ENCODE assay signal across 11 mouse cellular contexts in the genomic region with DNA sequence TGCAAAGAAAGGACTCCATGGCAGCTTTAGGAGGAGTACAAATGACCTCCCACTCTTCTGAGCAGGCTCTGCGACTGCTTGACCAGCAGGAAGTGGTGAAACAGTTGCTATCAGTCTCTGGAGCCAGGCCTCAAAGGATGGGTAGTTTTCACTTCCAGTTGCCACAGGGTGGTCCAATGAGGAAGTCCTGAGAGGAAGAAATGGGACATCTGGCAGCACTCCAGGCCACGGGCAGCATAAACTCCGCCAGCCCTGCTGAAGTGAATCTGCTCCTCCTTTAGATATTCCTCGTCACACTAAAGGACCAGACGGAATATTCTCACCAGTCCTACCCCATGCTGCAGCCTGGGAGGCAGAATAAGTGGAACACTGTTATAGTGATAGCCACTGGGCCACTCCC. TPM values are rescaled to one million over a fixed set of nuclear protein-coding genes. Genes with fewer than 3 reads are reported as not detected.
A peak's percentile ranks its signal among the peaks of the same experiment; 100 is the strongest.
DNase-seq lines count a peak whose midpoint lies in the region; ATAC-seq lines count a peak whose summit lies in the region.
"Had no signal": no experiment of that assay in that cellular context is flagged by ENCODE, and none has a peak within 500 bp of the region (broad histone marks: within the 10 kb centered on the region; RNA-seq: fewer than 3 reads in every experiment).

No protein-coding gene starts in this region.

- H3K4me3 ChIP-seq in kidney, embryonic 15.5 days (replicated peaks) = no peak overlapping the region
- no peak overlapping the region for H3K4me3 ChIP-seq in forebrain, embryonic 10.5 days
- H3K4me3 ChIP-seq: neural tube, embryonic 12.5 days had no signal

- H3K27me3 ChIP-seq in kidney, embryonic 15.5 days = no peaks in the 10 kb centered on the region
- no peaks in the 10 kb centered on the region for H3K27me3 ChIP-seq in forebrain, embryonic 10.5 days (ENCODE audit: poor library complexity, severe bottlenecking)
- H3K27me3 ChIP-seq: neural tube, embryonic 12.5 days had no signal

- no peak overlapping the region for H3K27ac ChIP-seq in kidney, embryonic 15.5 days
- H3K27ac ChIP-seq in forebrain, embryonic 10.5 days = no peak overlapping the region
- H3K27ac ChIP-seq: neural tube, embryonic 12.5 days had no signal

- WGBS in kidney, embryonic 15.5 days = 77% methylated on average over 5 of the region's 5 CpGs
- WGBS in forebrain, embryonic 10.5 days = 90% methylated on average over 5 of the region's 5 CpGs

- H3K9me3 ChIP-seq in kidney, embryonic 15.5 days (replicated peaks) = no peaks in the 10 kb centered on the region
- no peaks in the 10 kb centered on the region for H3K9me3 ChIP-seq in forebrain, embryonic 10.5 days
- H3K9me3 ChIP-seq: neural tube, embryonic 12.5 days had no signal

- no peak overlapping the region for H3K4me2 ChIP-seq in kidney, embryonic 15.5 days
- H3K4me2 ChIP-seq: neural tube, embryonic 12.5 days had no signal

- DNase-seq in kidney, adult 18-20 months = peak; percentile 34
- peak; percentile 91 for DNase-seq in 416B (ENCODE audit: low read depth)
- DNase-seq in gastrocnemius, postnatal 10 days = peak; percentile 37
- peak; percentile 67 to 77 for DNase-seq in lung, adult 18-20 months
- no peak for DNase-seq in retina, postnatal 1 day
- DNase-seq in forebrain, embryonic 10.5 days (ENCODE audit: extremely low spot score, low spot score) = no peak

- H3K4me1 ChIP-seq in kidney, embryonic 15.5 days = peaks cover 15% of the 10 kb centered on the region; the same call in 1 of the 2 replicates
- no peaks in the 10 kb centered on the region for H3K4me1 ChIP-seq in forebrain, embryonic 10.5 days
- H3K4me1 ChIP-seq: neural tube, embryonic 12.5 days had no signal

- H3K36me3 ChIP-seq in kidney, embryonic 15.5 days = peaks cover 37% of the 10 kb centered on the region
- peaks cover 50% of the 10 kb centered on the region for H3K36me3 ChIP-seq in forebrain, embryonic 10.5 days (replicated peaks)

- ATAC-seq in kidney, embryonic 15.5 days (replicated peaks; ENCODE audit: low FRiP score) = no peak
- ATAC-seq in inflammation-experienced regulatory T-cells, adult 6 months = no peak

- no peak overlapping the region for H3K9ac ChIP-seq in kidney, embryonic 15.5 days
- H3K9ac ChIP-seq: neural tube, embryonic 12.5 days had no signal

RNA-seq across cellular contexts. Expression of gene Gphb5, which starts 32.3 kb away (rescaled TPM):
- polyA plus RNA-seq in kidney, embryonic 15.5 days (2015; fragmentation: Nextera tagmentation; extraction: Ambion mirVana) = not detected in 2 replicates
- total RNA-seq in gastrocnemius, postnatal 10 days (2021) = not detected
- not detected for polyA plus RNA-seq in inflammation-experienced regulatory T-cells, adult 6 months (2017; shearing (Covaris generic))
- not detected in 2 replicates for polyA plus RNA-seq in forebrain, embryonic 10.5 days (2016; fragmentation: Nextera tagmentation; extraction: Ambion mirVana)
- total RNA-seq: gastrocnemius, adult 8-10 months; left cerebral cortex, postnatal 25 days had no signal
- polyA plus RNA-seq: neural tube, embryonic 12.5 days had no signal

Comparison
In these comparisons a context has a peak if more than half of its experiments do, and no peak if none do; other contexts are left out.
1. DNase-seq: peak in kidney, adult 18-20 months (single experiment), 416B (single experiment), gastrocnemius, postnatal 10 days (single experiment) and lung, adult 18-20 months (2 of 2); none in retina, postnatal 1 day (single experiment) and forebrain, embryonic 10.5 days (single experiment).